Mouse (Mus musculus): ENCODE measurements around the gene Chp1.
"Not testable (repeated sequence)": the region's sequence is repeated elsewhere in the genome, so short reads cannot be mapped to it uniquely, and the experiment has no call there.

Chp1 gene

DNA sequence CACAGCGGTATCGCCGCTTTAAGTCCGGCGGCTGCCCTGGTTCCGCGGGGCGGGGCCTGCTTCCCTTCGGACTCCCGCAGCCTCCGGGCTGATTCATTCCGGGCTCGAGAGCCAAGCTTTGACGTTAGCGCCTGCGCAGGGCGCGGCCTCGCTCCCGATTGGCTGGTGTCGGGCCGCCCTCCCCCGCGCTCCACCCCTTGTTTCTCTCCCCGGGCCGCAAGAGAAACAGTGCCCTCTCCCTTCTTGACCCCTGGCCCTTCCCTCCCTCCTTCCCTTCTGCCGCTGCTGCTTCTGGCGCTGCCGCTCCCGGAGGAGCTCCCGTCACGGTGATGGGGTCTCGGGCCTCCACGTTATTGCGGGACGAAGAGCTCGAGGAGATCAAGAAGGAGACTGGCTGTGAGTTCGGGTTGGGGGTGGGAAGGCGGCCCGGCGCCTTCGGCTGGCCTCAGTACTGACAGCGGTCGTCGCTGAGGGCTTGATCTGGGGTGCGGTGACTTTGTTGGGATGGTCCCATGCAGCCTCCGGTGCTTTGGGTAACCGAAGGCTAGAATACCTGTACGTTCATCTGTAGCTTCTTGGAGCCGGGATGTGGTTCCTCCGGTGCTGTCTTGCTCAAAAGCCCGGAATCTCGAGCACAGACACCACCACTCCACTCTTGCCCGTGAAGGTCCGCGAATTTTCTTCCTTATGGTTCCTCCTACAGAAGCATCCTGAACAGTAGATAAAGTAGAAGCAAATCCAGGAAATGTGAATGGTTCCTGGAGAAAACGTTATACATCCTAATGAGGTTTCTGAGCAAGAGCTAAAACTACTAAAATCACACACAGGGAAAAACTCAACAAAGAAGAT is at the start of gene Chp1, which contains the start of gene Exd1:
Gene Chp1, plus strand, starts transcription at position 176 of the 849 bp plus-strand sequence.
Gene Exd1, minus strand, starts transcription at position 106 of the 849 bp plus-strand sequence.
- peak; percentile 100 for DNase-seq

DNA sequence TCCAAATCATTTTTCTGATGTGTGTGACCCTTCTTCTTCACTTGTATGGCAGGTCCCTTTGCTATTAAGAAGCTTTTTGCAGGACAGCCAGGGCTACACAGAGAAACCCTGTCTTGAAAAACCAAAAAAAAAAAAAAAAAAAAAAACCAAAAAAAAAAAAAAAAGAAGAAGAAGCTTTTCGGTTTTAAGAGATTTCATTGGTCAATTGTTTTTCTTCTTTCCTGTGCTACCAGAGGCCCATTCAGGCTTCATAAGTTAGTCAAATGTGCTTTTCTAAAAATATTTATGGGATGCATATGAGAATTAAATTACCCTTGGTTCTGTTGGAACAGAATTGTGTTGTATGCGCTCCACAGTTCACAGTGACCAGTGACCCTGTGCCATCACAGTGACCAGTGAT is 48.6 kb upstream of the Chp1 start:
- no peak for DNase-seq

DNA sequence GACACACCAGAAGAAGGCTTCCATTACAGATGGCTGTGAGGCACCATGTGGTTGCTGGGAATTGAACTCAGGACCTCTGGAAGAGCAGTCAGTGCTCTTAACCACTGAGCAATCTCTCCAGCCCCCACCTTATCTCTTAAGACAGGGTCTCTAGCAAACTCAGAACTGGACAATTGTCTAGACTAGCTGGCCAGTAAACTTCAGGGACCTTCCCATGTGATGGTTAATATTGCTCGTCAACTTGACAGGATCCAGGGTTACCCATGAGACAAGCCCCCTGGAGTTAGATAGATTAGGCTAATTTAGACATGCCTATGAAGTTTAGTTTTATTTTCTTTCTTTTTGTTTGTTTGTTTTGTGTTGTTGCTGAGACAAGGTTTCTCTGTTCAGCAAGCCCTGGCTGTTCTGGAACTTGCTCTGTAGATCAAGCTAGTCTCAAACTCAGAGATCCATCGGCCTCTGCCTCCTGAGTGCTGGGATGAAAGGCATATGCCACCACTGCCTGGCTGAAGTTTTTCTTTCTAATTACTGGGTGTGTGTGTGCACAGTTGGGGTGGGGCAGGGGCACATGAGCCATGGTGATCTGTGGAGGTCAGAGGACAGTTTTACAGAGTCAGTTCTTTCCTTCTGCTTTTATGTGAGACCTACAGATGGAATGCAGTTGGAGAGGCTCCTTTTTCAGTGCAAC is 46.4 kb upstream of the Chp1 start:
- no peak for DNase-seq

DNA sequence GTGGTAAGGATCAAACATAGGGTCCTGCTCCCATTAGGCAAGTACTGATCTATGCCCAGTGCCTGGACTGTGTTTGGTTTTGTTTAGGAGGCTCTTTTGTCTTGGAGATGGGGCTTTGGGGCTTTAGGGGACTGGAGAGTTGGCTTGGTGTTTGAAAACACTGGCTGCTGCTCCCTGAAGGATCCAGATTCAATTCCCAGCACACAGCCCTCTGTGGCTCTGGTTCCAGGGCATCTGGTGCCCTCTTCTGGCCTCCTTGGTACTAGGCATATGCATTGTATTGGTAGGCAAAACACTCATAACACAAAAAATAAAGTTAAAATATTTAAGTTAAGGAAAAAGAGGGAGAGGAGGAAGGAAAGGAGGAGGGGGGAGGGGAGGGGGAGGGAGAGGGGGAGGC is 40.4 kb upstream of the Chp1 start:
- peak; percentile 28 for DNase-seq

DNA sequence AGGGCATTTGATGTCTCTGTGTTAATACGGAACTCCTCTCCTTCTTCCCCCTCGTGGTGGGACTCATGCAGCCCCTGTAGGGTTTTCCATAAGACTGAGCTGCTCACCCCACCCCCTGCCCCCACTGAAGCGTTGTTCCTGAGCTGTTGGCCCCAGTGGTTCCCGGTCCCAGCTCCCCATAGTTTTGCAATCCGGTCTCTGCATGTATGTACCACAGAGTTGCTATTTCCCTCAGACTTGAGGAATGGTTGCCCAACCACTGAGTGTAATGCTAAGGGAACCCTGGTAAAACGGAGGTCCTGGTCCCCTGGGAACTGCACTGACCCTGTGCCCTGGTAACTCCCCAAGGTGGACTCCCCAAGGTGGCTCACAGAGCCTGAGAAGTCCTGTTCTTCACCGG is 39.0 kb upstream of the Chp1 start:
- DNase-seq: not testable (repeated sequence)

DNA sequence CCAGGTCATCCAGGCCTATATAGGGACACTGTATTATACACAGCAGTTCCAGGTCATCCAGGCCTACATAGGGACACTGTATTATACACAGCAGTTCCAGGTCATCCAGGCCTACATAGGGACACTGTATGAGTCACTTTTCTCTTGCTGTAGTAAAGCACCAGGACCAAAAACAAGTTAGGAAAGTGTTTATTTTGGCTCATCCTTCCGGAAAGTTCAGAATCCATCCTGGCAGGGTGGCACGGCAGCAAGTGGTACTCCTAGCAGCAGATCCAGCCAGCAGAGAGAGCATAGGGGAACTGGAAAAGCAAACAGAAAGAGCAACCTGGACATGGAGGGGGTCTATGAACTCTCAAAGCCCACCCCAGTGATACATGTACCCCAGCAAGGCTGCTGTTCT is 36.6 kb upstream of the Chp1 start:
- no peak for DNase-seq

DNA sequence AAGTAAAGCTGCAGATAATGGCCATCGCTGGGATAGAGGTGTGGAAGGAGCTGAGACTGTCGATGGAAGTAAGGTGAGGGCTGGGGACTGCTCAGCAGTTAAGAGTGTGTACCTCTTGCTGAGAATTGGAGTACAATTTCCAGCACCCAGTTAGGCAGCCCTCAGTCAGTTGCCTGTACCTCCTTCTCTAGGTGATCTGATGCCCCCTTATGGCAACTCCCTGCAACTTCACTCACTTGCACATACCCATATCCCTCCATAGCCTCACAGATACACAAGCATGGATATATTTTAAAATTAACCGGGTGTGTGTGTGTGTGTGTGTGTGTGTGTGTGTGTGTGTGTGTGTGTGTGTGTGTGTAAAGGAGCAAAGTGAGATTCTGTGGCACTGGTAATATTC is 35.2 kb upstream of the Chp1 start:
- DNase-seq: peak; percentile 16

DNA sequence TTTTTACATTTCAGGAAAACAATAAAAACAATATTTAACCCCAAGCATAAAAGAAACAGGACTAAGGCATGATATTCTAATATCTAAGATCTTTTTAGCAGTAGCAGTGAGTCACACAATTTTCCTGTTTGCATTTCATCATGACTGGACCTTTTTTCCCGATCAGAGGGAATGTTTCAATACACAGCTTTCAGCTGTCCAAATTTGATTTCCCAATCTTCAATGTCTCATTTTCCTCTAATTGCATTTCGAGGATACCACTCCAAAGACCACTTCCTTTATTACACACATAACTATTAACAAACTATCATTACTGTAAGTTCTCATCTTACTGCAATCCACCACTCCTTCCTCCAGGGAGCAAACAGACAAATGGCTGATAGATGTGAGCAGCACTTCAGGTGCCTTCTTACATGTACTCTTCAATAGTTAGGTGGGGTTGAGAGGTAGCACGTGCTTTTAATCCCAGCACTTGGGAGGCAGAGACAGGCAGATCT is 33.4 kb upstream of the Chp1 start:
- DNase-seq: no peak

DNA sequence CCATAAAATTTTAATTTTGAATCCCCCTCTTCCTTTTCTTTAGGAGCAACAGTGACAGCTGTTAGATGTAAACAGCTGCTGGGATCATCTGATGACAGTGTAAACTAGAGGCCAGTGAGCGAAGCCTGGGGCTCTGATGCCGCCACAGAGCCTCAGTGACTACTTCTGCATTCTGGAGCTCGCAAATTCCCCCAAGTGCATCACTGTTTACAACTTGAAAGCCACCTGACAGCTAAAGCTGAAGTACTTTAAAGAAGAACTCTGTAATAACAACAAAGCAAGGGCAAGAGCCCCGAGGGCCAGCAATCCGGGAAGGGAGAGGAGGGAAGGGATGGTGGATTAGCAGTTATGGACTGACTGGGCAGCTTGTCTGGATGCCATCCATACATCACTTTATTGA is 30.7 kb upstream of the Chp1 start:
- no peak for DNase-seq

DNA sequence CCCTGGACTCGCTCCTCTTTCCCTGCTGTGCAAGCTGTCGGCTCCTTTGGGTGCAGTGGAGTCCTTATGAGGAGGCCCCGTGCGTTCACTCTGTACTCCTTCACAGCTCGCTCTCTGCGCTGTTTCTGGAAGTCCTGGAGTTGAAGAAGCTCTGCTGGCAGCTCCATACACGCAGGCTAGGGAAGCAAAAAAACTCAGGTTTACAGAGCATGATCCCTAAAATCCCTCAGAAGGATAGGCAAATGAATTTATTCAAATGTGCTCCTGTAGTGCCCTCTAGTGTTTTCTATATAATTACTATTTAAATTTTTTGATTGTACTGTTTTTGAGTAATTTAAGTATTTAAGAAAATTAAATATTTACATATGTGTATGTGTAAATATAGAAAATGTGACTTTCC is 26.9 kb upstream of the Chp1 start:
- no peak for DNase-seq

DNA sequence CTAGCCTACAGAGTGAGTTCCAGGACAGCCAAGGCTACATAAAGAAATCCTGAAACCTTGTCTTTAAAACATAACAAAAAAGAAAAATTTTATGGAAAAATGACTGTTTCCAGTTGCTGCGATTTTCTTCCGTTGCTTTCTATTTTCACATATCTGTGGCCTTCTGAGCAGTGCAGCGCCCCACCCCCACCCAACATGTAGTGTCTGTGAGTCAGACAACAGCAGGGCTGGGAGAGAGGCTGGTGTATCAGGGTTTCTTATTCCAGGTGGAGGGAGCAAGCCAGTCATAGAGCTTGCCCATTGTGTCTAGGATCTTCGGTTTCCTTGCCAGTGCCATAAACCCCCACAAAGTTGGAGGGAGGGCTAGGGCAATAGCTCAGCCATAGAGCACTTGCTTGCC is 23.7 kb upstream of the Chp1 start:
- no peak for DNase-seq

DNA sequence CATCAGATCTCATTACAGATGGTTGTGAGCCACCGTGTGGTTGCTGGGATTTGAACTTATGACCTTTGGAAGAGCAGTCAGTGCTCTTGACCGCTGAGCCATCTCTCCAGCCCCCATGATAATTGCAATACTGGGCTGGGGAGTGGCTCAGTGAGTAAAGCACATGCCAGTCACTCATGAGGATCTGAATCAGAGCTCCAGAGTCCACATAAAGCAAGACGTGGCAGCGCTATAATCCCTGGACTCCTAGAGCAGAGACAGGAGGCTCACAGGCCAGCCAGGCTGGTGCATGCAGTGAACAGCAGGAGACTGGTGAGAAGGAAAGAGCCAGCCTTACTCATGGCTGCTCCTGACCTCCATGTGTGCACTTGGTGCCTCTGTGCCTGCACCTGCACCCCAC is 22.1 kb upstream of the Chp1 start:
- no peak for DNase-seq

DNA sequence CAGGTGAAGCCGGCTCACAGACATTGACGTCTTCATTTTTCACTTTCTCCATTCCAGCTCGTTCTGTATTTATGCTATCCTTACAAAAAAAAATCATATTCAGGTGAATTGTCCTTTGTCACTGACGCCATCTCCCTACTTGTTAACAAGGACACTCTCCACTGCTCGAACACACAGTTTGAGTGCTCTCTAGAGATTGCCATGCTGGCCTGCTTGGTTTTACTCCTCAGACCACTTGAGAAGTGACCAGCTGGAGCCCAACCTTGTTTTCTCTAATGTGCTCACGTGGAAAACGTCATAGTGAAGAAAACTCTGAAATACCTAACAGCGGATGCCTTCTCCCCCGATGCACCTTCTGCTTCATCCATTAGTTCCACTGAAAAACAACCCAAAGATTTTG is 8.7 kb upstream of the Chp1 start:
- no peak for DNase-seq

DNA sequence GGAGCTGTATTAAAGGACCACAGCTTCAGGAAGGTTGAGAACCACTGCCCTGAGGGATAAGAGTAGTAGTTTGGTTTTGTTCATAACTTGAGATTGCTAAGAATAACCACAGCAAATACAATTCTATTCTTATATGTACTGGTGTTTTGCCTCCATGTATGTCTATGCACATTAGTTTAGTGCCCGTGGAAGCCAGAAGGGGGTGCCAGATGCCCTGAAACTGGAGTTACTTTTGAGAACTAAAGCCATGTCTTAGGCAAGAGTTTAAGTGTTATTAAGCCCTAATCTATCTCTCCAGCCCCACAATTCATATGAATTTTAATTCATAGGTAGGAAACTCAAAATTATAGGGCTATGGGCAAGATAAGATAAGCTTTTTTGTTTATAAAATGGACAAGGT is 5.4 kb upstream of the Chp1 start:
- peak; percentile 81 for DNase-seq

DNA sequence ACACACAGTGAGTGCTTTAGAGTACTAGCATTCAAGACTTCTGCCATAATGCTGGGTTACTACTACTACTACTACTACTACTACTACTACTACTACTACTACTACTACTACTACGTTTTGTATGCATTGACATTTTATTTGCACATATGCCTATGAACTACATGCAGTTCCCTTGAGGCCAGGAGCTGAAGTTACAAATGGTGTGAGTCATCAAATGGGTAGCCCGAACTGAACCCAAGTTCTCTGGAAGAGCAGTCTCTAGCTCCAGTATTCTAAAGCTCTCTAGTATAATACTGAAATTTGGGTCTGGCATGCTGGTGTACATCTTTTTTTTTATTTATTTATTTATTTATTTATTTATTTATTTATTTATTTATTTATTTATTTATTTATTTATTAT is 3.8 kb upstream of the Chp1 start:
- DNase-seq: no peak

DNA sequence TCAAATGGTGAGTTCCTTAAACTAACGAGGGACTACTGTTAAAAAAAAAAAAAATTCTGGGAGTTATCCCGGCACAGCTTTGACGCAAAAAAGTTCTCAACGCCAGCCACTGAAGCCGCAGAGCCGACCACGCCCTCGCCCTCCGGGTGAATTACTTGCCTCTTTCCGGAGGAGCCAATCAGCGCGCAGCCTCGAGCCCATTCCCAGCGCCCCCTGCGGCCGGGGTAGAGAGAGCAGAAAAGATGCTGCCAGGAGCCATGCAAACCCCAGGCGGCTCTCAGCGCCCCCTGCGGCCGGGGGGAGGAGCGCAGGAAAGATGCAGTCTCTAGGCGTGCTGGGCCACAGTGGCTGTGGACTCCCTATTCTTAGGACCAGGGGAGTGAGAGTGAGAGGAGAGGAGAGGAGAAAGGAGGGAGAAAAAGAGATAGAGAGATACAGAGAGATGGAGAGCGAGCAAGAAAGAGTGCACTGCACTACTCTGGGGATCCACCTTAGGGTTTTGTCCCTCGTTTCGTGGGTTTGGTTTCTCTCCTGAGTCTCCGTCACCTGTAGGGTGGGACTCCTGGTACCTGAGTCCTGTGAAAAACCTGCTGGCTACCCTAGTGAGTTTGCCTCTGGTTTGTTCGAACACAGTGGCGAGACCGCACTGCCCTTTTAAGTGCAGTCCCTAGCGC is 512 bp upstream of the Chp1 start:
- DNase-seq: peak; percentile 88

DNA sequence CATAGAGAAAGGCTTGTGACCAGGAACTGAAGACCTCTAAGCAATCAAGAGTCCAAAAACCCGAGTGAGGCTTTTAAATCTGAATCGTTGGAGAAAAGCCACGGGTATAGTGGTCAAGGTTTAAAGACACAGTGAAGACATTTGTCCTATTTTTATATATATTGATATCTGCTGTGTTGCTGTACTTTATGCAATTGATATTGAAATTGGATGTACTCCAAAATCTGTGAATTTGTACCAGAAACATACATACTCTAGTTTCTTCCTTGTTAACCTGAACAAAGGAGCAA is 819 bp downstream of the Chp1 start:
- DNase-seq: no peak

DNA sequence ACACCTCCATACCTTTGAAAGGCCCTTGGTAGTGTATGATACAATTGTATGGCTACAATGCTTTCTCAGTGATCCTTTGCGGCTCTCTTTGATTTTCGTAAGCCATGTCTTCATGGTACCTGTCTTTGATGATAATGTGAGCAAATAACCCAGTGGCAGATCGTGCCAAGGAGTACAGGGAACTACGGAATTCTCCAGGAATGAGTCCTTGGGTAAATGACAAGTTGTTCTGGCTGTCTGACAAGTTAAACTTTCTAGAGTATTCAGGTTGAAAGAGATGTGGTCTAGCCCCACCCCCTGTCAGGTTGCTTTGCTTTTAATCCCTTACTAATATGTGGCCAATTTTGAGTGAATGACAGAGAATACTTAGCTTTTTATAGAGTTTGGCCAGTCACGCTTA is 1.2 kb downstream of the Chp1 start:
- DNase-seq: no peak

DNA sequence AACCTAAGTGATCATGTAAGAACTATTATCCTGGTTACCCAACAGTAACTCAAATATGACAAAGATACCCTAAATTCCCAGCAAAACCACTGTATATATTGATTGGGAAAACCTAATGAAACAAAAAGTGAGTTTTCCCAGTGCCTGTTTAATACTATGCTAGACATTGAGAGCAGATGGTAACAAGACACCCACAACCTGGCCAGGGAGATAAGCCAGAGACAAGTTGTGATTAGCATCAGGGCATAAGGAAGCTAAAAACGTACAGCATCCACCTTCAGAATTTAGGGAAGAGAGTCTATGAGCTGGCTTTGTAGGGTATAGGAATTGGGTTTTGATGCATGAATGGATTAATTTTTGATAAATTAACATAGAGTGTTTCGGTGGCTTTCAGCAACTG is 2.2 kb downstream of the Chp1 start:
- DNase-seq: no peak

DNA sequence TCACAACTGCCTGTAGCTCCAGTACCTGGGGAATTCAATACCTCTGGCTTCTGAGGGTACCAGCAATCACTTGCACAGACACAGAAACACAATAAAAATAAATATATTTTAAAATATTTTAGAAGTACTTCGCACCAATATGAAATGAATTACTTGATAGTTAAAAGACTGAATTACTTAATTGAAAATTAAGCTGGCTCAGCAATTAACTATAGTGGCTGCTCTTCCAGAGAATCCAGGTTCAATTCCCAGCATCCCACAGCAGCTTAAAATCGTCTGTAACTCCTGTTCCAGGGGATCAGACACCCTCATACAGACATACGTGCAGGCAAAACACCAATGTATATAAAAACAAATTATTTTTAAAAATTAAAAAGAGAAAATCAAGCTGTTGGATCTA is 10.5 kb downstream of the Chp1 start:
- no peak for DNase-seq

DNA sequence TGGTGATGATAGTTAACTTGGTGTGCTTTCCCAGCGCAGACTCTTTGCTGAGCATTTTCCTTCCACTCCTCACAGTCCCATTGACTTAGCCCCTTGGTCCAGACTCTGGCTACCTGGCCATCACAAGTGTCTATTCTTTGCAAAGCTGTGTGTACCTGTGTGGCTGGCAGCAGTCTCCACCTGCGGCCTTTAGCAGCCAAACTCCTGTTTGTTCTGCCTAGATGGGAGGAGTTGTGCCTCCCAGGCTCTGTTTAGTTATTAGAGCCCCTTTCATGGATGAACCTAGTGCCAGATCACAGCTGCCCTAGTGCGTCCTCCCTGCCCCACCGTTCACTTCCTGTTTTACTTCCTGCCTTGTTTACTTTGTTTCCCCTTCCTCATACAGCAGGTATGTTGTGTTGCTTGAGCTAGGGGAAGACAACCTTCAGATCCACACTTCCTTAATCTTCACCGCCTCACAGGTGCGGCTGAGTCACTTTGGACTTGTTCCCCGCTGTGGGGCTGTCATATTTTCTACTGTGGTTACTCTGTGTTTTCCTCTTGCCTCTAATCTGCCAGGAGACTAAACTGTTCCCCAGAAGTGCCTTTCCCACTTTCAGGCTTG is 11.3 kb downstream of the Chp1 start:
- no peak for DNase-seq

DNA sequence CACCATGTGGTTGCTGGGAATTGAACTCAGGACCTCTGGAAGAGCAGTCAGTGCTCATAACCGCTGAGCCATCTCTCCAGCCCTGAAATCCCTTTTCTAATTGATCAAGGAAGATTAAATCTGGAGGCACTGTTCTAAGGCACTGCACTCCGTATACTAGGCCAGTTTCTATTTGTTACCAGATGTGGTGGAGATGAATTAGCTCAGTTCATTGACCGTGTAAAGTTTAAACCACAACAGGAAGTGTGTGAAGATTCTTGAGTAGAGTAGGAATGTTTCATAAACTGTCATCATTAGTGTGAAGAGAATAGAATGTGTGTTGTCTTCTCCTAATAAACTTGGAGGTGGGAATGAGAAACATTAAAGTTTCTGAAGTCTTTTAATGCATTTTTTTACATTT is 14.3 kb downstream of the Chp1 start:
- DNase-seq: no peak

DNA sequence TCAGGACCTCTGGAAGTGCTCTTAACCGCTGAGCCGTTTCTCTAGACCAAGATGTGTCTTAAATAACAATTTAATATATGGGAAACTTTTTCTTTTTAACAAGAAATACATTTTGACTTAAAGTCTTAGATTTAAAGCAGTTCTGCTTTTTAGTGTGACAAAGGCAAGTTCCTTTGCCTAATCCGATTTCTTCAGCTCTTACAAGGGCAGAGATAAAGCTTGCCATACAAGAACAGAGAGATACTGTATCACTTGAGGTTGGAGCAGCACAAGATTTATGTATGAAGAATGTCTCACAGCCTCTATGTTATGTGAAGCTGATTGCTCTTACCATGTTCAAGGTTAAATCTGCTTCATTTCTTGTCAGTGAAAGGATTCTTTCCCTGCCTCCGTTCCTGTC is 17.8 kb downstream of the Chp1 start:
- DNase-seq: no peak

All from kidney, postnatal 10 days (tissue).